Mouse (Mus musculus): Measurements from ENCODE around the gene Angpt4. TPM values are rescaled to one million over a fixed set of nuclear protein-coding genes. Genes with fewer than 3 reads are reported as not detected.

Gene Angpt4
- polyA plus RNA-seq, 1 experiment from 2014 or later, result 0.32 TPM

- peak; percentile 23; the same call in 1 of the 2 replicates for TF ChIP-seq CTCF (IDR thresholded peaks at IDR 0.05; ENCODE audit: low read depth)
- Histone ChIP-seq H3K4me3 (ENCODE audit: low read depth, low read length) (no peak overlapping the region), H3K9ac (no peak overlapping the region), H3K27me3 (ENCODE audit: insufficient read depth, low read length) (no peaks in the 10 kb centered on the region), H3K27ac (ENCODE audit: low read depth) (no peak overlapping the region), H3K4me2 (no peak overlapping the region), H3K36me3 (ENCODE audit: insufficient read depth) (peaks cover under 1% of the 10 kb centered on the region; the same call in 1 of the 2 replicates), H3K4me1 (ENCODE audit: insufficient read depth) (peaks cover 13% of the 10 kb centered on the region), H3K9me3 (ENCODE audit: low read depth, low read length) (no peaks in the 10 kb centered on the region)
- WGBS, result 81% methylated on average over 5 of the region's 5 CpGs
- no peak for DNase-seq
- no peak for ATAC-seq (ENCODE audit: insufficient read depth)
Observed at GRCm38 (mm10) chr2:151975295-151975694, 64.3 kb downstream of the Angpt4 start.

GRCm38 (mm10) chr2:151976067-151976466, 65.1 kb downstream of the Angpt4 start:
- TF ChIP-seq CTCF (IDR thresholded peaks at IDR 0.05; ENCODE audit: low read depth), result no peak
- Histone ChIP-seq H3K36me3 (ENCODE audit: insufficient read depth) (no peaks in the 10 kb centered on the region), H3K4me3 (ENCODE audit: low read depth, low read length) (no peak overlapping the region), H3K27me3 (ENCODE audit: insufficient read depth, low read length) (no peaks in the 10 kb centered on the region), H3K9me3 (ENCODE audit: low read depth, low read length) (no peaks in the 10 kb centered on the region), H3K4me2 (no peak overlapping the region), H3K9ac (no peak overlapping the region), H3K4me1 (ENCODE audit: insufficient read depth) (peaks cover 17% of the 10 kb centered on the region), H3K27ac (ENCODE audit: low read depth) (no peak overlapping the region)
- no peak for DNase-seq
- no peak for ATAC-seq (ENCODE audit: insufficient read depth)
- WGBS, result 69% methylated on average over 3 of the region's 3 CpGs

- H3K4me3 ChIP-seq (ENCODE audit: low read depth, low read length), result no peak overlapping the region
- DNase-seq, result no peak
- no peak for TF ChIP-seq CTCF (IDR thresholded peaks at IDR 0.05; ENCODE audit: low read depth)
- no peak overlapping the region; the same call in 1 of the 2 replicates for H3K9ac ChIP-seq
- no peak overlapping the region for H3K4me2 ChIP-seq
- 76% methylated on average over 4 of the region's 4 CpGs for WGBS
- H3K27me3 ChIP-seq (ENCODE audit: insufficient read depth, low read length), result no peaks in the 10 kb centered on the region
- H3K9me3 ChIP-seq (ENCODE audit: low read depth, low read length), result no peaks in the 10 kb centered on the region
- no peaks in the 10 kb centered on the region for H3K36me3 ChIP-seq (ENCODE audit: insufficient read depth)
- ATAC-seq (ENCODE audit: insufficient read depth), result no peak
- no peak overlapping the region for H3K27ac ChIP-seq (ENCODE audit: low read depth)
- H3K4me1 ChIP-seq (ENCODE audit: insufficient read depth), result peaks cover 11% of the 10 kb centered on the region; the same call in 1 of the 2 replicates
Observed at GRCm38 (mm10) chr2:151977689-151978440, 66.9 kb downstream of the Angpt4 start.

GRCm38 (mm10) chr2:151978494-151978893, 67.5 kb downstream of the Angpt4 start:
- ATAC-seq (ENCODE audit: insufficient read depth), result no peak

DNA sequence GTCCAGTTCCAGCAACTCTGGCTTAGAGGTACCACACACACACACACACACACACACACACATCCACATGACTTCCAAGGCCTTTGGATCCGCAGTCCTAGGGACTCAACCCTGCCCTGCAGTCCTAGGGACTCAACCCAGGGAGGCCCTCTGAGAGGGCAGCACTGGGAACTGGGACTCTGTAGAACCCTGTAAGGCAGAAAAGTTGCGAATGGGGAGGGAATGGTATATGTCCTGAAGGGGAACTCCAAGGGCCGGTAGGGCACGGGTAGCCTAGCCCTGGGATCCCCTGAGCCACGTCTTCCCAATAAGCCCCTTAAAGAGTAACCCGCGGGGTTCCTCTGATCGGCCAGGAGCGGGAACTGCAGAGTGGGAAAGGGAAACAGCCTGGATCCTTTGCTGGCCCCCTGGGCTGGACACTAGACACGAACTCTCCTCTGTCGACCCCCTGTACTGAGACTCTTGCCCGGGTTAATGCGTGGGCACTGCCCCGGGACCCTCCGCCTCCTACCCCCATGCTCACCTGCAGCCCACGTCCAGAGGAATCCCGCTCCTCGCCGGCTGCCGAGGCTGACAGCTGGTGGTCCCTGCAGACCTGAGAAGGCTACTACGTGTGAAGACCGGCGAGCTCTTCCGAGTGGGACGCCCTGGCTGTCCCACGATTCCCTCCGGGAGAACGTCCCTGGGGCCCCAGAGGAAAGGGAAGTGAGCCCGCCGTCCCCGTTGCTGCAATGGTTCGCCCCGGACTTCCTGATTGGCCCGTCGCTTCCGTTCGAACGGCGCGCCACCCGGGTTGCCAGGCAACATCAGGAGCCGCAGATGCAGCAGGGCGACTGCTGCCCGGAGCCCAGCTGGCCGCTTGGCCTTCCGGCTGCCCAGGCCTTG, 68.7 kb downstream of the Angpt4 start, which contains the start of gene Fam110a:
Gene Fam110a, minus strand, starts transcription at position 750 of the 885 bp plus-strand sequence.
- TF ChIP-seq CTCF (IDR thresholded peaks at IDR 0.05; ENCODE audit: low read depth), result no peak
- ATAC-seq (ENCODE audit: insufficient read depth) (peak; percentile 91), DNase-seq (peak; percentile 96)
- Histone ChIP-seq H3K4me3 (ENCODE audit: low read depth, low read length) (peak within 1 kb of the TSS; percentile 58), H3K27ac (ENCODE audit: low read depth) (peak within 1 kb of the TSS; percentile 22), H3K9me3 (ENCODE audit: low read depth, low read length) (no peaks in the 10 kb centered on the region), H3K36me3 (ENCODE audit: insufficient read depth) (no peaks in the 10 kb centered on the region), H3K4me2 (peak within 1 kb of the TSS; percentile 67), H3K9ac (peak within 1 kb of the TSS; percentile 64), H3K4me1 (ENCODE audit: insufficient read depth) (peaks cover 8% of the 10 kb centered on the region; the same call in 1 of the 2 replicates), H3K27me3 (ENCODE audit: insufficient read depth, low read length) (no peaks in the 10 kb centered on the region)
- under 1% methylated on average over 45 of the region's 46 CpGs for WGBS

More at GRCm38 (mm10) chr2:151978494-151978893, 67.5 kb downstream of the Angpt4 start:
- Histone ChIP-seq H3K4me1 (ENCODE audit: insufficient read depth) (peaks cover 11% of the 10 kb centered on the region; the same call in 1 of the 2 replicates), H3K9ac (no peak overlapping the region), H3K9me3 (ENCODE audit: low read depth, low read length) (no peaks in the 10 kb centered on the region), H3K27me3 (ENCODE audit: insufficient read depth, low read length) (no peaks in the 10 kb centered on the region), H3K36me3 (ENCODE audit: insufficient read depth) (no peaks in the 10 kb centered on the region), H3K27ac (ENCODE audit: low read depth) (no peak overlapping the region), H3K4me3 (ENCODE audit: low read depth, low read length) (peak overlapping the region; percentile 58; the same call in 1 of the 2 replicates), H3K4me2 (peak overlapping the region; percentile 67)
- no peak for TF ChIP-seq CTCF (IDR thresholded peaks at IDR 0.05; ENCODE audit: low read depth)
- no peak for DNase-seq
- WGBS, result 78% methylated on average over 6 of the region's 6 CpGs

DNA sequence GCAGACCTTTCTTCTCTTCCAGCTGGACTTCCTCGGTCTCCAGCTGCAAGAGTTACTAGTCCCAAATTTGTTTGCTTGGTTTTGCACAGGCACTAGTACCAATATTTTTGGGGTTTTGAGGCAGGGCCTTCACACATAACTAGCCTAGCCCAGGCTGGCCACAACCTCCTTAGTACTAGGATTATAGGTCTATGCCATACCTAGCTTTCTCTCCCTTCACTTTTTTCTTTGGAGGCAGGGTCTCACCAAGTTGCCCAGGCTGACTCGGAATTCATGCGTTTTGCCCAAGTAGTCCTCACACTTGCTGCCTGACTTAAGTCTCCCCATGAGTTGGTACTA, 69.3 kb downstream of the Angpt4 start:
- no peaks in the 10 kb centered on the region for H3K36me3 ChIP-seq (ENCODE audit: insufficient read depth)
- peak overlapping the region; percentile 67 for H3K4me2 ChIP-seq
- H3K9me3 ChIP-seq (ENCODE audit: low read depth, low read length), result no peaks in the 10 kb centered on the region
- WGBS, result 33% methylated on average over 3 of the region's 3 CpGs
- peak overlapping the region; percentile 64 for H3K9ac ChIP-seq
- H3K27ac ChIP-seq (ENCODE audit: low read depth), result peak overlapping the region; percentile 22; the same call in 1 of the 2 replicates
- ATAC-seq (ENCODE audit: insufficient read depth) (no peak), DNase-seq (no peak)
- no peaks in the 10 kb centered on the region for H3K27me3 ChIP-seq (ENCODE audit: insufficient read depth, low read length)
- TF ChIP-seq CTCF (IDR thresholded peaks at IDR 0.05; ENCODE audit: low read depth), result no peak
- peaks cover 8% of the 10 kb centered on the region; the same call in 1 of the 2 replicates for H3K4me1 ChIP-seq (ENCODE audit: insufficient read depth)
- peak overlapping the region; percentile 58 for H3K4me3 ChIP-seq (ENCODE audit: low read depth, low read length)
